Mouse (Mus musculus) kidney, adult 2 months (tissue): ENCODE measurements at regions not wholly inside any gene's neighbourhood (a gene's known extent, or its start where the extent isn't known, plus 50 kb on each side); places are given as distances from the start of the nearest gene placed in this dataset.
A peak's percentile ranks its signal among the peaks of the same experiment; 100 is the strongest.

Experiments used
- DNase-seq: peaks from one replicate; pipeline ENCODE4 v3.0.0; 2021
- H3K27ac ChIP-seq: fragments of 200-500 bp; 2 replicates; pipeline ENCODE4 v1.5.1; 2012; ENCODE audit warnings: low read depth, low read length, control low read depth, inconsistent platforms; ENCODE audit not compliant: insufficient read depth
- H3K27me3 ChIP-seq: fragments of 200-500 bp; replicated peaks from 2 replicates; pipeline ENCODE4 v1.6.1; 2012; ENCODE audit warnings: mild to moderate bottlenecking, moderate library complexity, low read length, inconsistent platforms; ENCODE audit not compliant: control insufficient read depth, insufficient read depth
- H3K36me3 ChIP-seq: fragments of 200-500 bp; 2 replicates; pipeline ENCODE4 v1.6.1; 2012; ENCODE audit warnings: mild to moderate bottlenecking, moderate library complexity, low read length, inconsistent platforms; ENCODE audit not compliant: control insufficient read depth, insufficient read depth
- H3K4me1 ChIP-seq: fragments of 200-500 bp; 2 replicates; pipeline ENCODE4 v1.6.1; 2011; ENCODE audit warnings: low read length; ENCODE audit not compliant: control insufficient read depth, insufficient read depth
- H3K4me3 ChIP-seq: fragments of 200-500 bp; 2 replicates; pipeline ENCODE4 v1.5.1; 2011; ENCODE audit warnings: mild to moderate bottlenecking, low read depth, low read length, control low read depth; ENCODE audit not compliant: insufficient read depth
- CTCF ChIP-seq: fragments of 200-500 bp; conservative IDR thresholded peaks from 2 replicates; pipeline ENCODE4 v1.5.1; 2011; ENCODE audit warnings: low read depth, mild to moderate bottlenecking, control low read depth, low read length, moderate library complexity, mixed read lengths; ENCODE audit not compliant: insufficient read depth, insufficient read length
- POLR2A ChIP-seq: fragments of 200-500 bp; IDR thresholded peaks from one replicate; pipeline ENCODE4 v1.6.1; 2011; ENCODE audit warnings: low read depth, low read length, control low read depth
- WGBS: fragments of 180-500 bp; shearing (Covaris S2); methylation state at CpG from one replicate; pipeline ENCODE4 v1.1.7; 2018; 5-methylcytosine and 5-hydroxymethylcytosine counted together

DNA sequence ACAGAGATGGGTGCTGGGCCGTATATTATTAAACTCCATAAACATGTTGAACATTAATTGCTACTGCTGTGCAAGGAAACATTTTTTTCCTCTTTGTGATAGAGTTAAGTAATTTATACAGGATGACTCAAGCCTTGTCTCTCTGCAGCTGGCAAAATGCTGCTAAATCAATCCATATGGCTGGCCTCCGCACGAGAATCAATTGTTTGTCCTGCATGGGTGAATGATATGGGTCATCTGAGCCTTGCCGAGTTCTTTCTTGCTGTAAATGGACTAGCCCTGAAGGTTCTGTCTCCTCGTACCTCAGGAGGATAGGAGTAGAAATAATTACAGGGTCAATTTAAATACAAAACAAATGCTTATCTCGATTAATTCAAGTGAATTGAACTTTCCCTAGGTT lies 591.6 kb downstream of the Slc4a3 start:
- H3K4me1 ChIP-seq, result no peaks in the 10 kb centered on the region
- no peak overlapping the region for H3K27ac ChIP-seq
- TF ChIP-seq CTCF, result no peak
- no peak for TF ChIP-seq POLR2A
- H3K36me3 ChIP-seq, result no peaks in the 10 kb centered on the region
- H3K4me3 ChIP-seq, result no peak overlapping the region
- 61% methylated on average over 6 of the region's 6 CpGs for WGBS
- DNase-seq, result no peak
- no peaks in the 10 kb centered on the region for H3K27me3 ChIP-seq

DNA sequence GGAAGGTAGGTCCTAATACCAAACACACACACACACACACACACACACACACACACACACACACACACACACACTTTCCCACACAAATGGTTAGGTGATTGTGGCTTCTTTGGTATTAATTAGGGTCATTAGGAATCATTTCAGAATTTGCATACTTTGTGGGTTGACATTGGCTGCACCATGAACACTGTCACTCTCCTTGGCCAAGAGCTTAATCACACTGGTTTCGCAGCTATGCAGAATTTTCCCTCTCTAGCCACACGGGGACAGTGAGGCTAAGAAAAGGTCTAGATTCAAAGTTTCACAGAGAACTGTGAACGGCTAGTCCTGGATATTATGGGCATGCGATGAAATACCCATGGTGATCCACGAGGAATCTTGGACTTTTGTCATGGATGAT lies 597.5 kb downstream of the Slc4a3 start:
- TF ChIP-seq CTCF, result no peak
- TF ChIP-seq POLR2A, result no peak
- 50% methylated on average over 5 of the region's 5 CpGs for WGBS
- Histone ChIP-seq H3K27ac (no peak overlapping the region), H3K36me3 (no peaks in the 10 kb centered on the region), H3K4me3 (no peak overlapping the region), H3K27me3 (no peaks in the 10 kb centered on the region), H3K4me1 (no peaks in the 10 kb centered on the region)
- no peak for DNase-seq

GRCm38 (mm10) chr1:76148963-76149362 lies 602.9 kb downstream of the Slc4a3 start:
- no peaks in the 10 kb centered on the region for H3K36me3 ChIP-seq
- WGBS, result 84% methylated on average over 2 of the region's 2 CpGs
- TF ChIP-seq POLR2A, result no peak
- no peak for TF ChIP-seq CTCF

DNA sequence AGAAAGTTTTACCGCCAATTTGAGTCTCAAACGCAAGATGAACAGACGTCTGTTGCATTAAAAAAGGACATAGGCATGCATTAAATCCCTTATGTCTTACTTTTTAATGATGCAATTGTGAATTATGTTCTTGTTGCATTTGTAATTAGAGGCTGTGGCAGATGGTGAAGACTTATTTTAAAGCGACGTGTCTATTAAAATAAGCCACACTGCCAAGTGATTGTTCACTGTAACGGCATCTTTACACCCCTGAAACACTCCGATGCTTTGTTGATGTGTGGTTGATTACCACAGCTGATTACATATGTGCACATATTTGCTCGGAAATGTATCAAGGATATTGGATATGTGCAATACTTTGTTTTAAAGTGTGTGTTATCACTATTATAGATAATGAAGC lies 610.2 kb downstream of the Slc4a3 start:
- no peak for DNase-seq
- no peak overlapping the region for H3K27ac ChIP-seq
- 84% methylated on average over 8 of the region's 8 CpGs for WGBS
- H3K4me3 ChIP-seq, result no peak overlapping the region
- H3K4me1 ChIP-seq, result no peaks in the 10 kb centered on the region
- H3K36me3 ChIP-seq, result no peaks in the 10 kb centered on the region
- no peak for TF ChIP-seq POLR2A
- TF ChIP-seq CTCF, result no peak
- H3K27me3 ChIP-seq, result no peaks in the 10 kb centered on the region

More at GRCm38 (mm10) chr1:76148963-76149362, 602.9 kb downstream of the Slc4a3 start:
- Histone ChIP-seq H3K27me3 (no peaks in the 10 kb centered on the region; the same call in 1 of the 2 replicates), H3K27ac (no peak overlapping the region), H3K4me1 (no peaks in the 10 kb centered on the region), H3K4me3 (no peak overlapping the region)
- no peak for DNase-seq

- peak; percentile 60 for DNase-seq
- Histone ChIP-seq H3K27ac (no peak overlapping the region), H3K27me3 (no peaks in the 10 kb centered on the region), H3K4me3 (no peak overlapping the region), H3K4me1 (peaks cover 3% of the 10 kb centered on the region; the same call in 1 of the 2 replicates), H3K36me3 (no peaks in the 10 kb centered on the region)
- TF ChIP-seq POLR2A, result no peak
- TF ChIP-seq CTCF, result no peak
- 44% methylated on average over 2 of the region's 2 CpGs for WGBS
These were observed 621.4 kb downstream of the Slc4a3 start for GRCm38 (mm10) chr1:76167486-76167885.

DNA sequence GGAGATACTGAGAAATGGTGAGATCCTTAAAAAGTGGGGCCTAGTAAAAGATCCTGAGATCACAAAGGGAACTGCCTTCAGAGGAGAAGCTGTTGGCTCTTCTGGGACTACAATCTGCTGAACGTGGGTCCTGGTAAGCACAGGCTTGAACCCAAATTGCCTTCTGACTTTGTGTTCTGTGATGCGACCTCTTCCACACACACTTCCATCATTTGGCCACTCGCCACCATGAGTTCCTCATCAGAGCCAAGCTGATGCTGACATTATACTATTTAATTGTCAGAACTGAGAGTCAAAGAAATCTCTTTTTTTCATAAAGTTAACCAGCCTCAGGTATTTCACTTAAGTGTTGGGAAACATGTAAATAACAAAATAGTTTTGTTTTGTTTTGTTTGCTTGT lies 635.1 kb downstream of the Slc4a3 start:
- no peak overlapping the region for H3K4me3 ChIP-seq
- no peaks in the 10 kb centered on the region for H3K36me3 ChIP-seq
- H3K27ac ChIP-seq, result no peak overlapping the region
- TF ChIP-seq CTCF (no peak), POLR2A (no peak)
- DNase-seq, result no peak
- WGBS, result 77% methylated on average over 3 of the region's 3 CpGs
- H3K4me1 ChIP-seq, result no peaks in the 10 kb centered on the region
- no peaks in the 10 kb centered on the region for H3K27me3 ChIP-seq

GRCm38 (mm10) chr1:76194844-76195243 lies 648.8 kb downstream of the Slc4a3 start:
- Histone ChIP-seq H3K4me1 (no peaks in the 10 kb centered on the region), H3K27me3 (no peaks in the 10 kb centered on the region), H3K27ac (no peak overlapping the region), H3K4me3 (no peak overlapping the region), H3K36me3 (no peaks in the 10 kb centered on the region)
- 37% methylated on average over 4 of the region's 4 CpGs for WGBS
- TF ChIP-seq CTCF, result no peak
- TF ChIP-seq POLR2A, result no peak
- DNase-seq, result peak; percentile 61

- Histone ChIP-seq H3K27ac (no peak overlapping the region), H3K36me3 (no peaks in the 10 kb centered on the region), H3K27me3 (no peaks in the 10 kb centered on the region), H3K4me3 (no peak overlapping the region), H3K4me1 (no peaks in the 10 kb centered on the region)
- DNase-seq, result peak; percentile 8
- 58% methylated on average over 3 of the region's 3 CpGs for WGBS
- no peak for TF ChIP-seq CTCF
- no peak for TF ChIP-seq POLR2A
These were observed 651.6 kb downstream of the Slc4a3 start for GRCm38 (mm10) chr1:76197651-76198050.
